Mouse (Mus musculus) adrenal gland (tissue): ENCODE results near the gene Cenpe.

Source experiments
- intact Hi-C: fragments of 180-260 bp; cut with DNase I; formaldehyde crosslinking; loops from one replicate; pipeline ENCODE4 v1.15.1; 2025

Cenpe gene

GRCm38 (mm10) chr3:135280160-135280559 lies 67.8 kb downstream of the Cenpe start:
- intact Hi-C loops: loop anchor here (5.0 kb wide), 1 partner anchor 452 kb away; no protein-coding TSS in a partner anchor

DNA sequence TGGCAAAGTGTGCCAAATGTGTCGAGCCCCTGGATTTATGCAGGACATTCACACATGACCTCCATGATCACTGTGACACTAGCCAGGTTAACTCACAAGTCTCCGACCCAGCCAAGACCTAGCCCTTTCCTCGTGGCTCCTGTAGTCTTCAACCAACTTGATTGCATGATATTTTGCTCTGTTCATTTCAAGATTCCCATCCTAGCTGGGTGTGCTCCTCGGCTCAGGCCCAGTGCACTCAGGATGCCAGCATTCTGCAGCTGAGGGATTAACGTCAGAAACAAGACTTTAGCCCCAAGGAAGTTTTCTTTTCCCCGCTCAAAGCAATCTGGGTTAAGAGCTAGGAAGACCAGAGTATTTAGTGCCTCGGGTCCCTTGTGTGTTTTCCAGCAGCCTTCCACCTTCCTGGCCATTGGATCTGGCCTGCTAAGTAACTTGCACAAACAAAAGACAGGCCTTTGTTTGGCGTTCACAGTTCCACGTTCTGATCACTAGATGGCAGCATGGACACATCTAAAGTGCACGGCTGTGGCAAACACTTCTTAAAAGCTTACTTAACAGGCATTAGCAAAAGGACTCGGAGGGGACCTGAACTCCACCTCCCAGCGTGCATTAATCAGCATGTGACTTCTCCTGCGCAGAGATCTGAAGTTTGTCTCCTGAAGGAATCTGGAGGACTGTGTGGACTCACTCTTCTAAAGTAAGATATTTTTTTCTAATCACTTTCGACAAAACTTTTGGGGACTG lies 68.5 kb downstream of the Cenpe start, which contains the start of gene Bdh2:
TSS of gene Bdh2 (plus strand) at position 553 of the 747 bp plus-strand sequence.
- intact Hi-C loops: loop anchor here (5.0 kb wide), 1 partner anchor 451 kb away; no protein-coding TSS in a partner anchor

DNA sequence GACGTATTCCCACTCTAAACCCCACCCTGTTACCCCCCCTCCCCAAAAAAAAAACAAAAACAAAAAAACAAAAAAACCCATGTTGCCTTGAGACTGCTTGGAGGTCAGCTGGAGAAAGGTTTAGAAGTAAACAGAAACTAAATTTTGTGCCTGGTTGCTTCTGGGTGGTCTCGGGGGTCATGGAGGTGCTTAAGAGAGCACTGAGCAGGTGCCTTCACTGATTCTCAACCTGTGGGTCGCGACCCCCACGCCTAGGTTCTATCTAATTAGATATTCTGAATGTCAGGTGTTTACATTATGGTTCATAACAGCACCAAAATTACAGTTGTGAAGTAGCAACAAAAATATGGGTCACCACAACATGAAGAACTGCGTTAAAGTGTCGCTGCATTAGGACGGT lies 69.4 kb downstream of the Cenpe start:
- intact Hi-C loops: loop anchor here (5.0 kb wide), 1 partner anchor 451 kb away; no protein-coding TSS in a partner anchor

GRCm38 (mm10) chr3:135285256-135285655 lies 72.9 kb downstream of the Cenpe start:
- intact Hi-C loops: no loop called here

DNA sequence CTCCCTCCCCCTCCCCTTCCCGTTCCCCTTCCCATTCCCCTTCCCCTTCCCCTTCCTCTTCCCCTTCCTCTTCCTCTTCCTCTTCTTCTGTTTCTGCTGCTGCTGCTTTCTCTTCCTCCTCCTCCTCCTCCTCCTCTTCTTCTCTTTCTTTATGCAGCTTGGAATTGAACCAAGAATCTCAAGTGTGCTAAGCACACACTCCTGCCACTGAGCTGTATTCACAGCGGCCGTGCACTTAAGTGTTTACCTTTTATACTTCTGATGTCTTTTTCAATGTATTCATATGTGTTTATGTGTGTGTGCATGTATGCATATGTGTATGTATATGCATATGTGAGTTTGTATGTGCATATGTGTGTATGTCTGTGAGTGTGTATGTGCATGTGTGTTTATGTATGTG lies 73.5 kb downstream of the Cenpe start:
- intact Hi-C loops: no loop called here

DNA sequence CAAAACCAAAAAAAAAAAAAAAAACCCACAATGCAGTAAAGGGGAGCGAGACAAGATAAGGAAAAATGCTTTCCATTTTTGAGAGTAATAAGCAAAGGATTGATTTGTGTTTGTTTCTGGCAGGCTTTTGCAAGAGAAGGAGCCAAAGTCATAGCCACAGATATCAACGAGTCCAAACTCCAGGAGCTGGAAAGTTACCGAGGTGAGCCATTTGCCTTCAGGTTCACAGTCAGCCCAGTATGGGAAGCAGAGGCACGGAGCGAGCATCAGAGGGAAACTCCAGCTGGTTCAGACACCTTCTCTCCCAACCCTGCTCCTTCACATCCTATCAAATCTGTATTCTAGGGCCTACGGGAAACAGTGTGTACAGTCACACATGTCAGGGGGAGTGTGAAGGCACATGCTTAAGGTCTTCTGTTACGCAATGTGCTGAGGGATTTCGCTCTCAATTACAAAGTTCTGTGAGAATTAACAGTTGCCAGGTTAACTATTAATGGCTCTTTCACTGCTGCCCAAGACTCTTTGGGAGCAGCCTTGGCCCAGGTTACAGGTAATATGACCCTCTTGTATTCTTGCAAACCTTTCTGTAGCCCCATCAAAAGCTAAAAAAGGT lies 75.9 kb downstream of the Cenpe start:
- intact Hi-C loops: no loop called here

DNA sequence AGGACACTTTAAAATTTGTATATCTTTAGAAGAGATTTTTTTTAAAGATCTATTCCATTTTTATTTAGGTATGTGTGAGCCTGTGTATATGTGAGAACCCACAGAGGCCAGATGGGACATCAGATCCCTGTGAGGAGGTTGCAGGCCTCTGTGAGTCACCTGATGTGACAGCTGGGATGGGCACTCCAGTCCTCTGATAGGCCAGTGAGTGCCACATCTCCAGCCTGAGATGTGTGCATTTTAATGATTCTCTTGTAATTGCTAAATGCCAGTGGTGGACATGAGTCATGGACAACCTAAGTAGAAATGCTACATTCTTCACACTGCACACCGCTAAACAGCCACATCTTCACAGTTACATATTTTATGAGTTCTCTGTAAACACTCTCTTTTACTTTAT lies 76.8 kb downstream of the Cenpe start:
- intact Hi-C loops: no loop called here

DNA sequence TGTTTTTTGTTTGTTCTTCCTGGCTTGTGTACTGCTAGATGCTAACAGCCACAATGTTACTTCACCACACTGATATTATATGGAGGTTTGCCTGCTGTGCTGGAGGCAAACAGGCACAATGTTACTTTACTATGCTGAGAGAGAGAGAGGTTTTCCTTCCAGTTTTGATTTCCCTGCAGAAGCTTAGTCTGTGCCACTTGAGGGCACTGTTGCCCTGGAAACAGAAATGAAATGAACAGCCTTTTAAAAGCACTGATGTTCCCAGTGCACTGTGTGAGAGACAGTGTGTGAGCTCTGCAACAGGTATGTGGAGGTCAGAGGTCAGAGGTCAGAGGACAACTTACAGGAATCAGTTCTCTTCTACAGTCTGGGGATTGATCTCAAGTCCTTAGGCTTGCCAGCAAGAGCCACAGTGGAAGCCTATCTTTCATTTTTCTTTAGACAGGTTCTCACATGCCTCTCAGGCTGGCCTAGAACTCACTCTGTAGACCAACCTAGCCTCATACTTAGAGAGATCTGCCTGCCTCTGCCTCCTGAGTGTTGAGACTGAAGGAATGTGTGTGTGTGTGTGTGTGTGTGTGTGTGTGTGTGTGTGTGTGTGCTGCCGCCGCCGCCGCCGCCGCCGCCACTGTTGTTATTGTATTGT lies 78.0 kb downstream of the Cenpe start:
- intact Hi-C loops: loop anchor here (5.0 to 10.0 kb wide), 3 partner anchors 37 to 214 kb away; no protein-coding TSS in a partner anchor

- intact Hi-C loops: loop anchor here (5.0 to 10.0 kb wide), 3 partner anchors 34 to 211 kb away; no protein-coding TSS in a partner anchor
Measured at GRCm38 (mm10) chr3:135293703-135294102, 81.4 kb downstream of the Cenpe start.

DNA sequence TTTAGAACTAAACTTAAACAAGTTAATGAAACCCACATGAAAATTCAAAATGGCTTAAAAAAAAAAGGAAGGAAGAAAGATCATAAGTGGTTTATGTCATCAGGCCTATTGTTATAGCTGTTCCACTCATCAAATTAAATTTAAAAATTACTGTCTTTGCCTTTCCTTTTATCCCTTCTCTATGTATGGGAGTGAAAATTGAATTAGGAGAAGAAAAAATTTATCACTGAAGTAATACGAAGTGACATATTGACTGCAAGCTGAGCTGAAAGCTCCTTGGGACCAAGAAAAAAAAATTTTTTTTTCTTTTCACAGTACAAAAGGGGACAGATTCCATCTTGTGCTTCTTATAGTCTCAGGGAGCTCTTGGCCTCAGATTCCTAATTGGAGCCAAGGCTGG lies 83.2 kb downstream of the Cenpe start:
- intact Hi-C loops: loop anchor here (10.0 kb wide), 1 partner anchor 209 kb away; no protein-coding TSS in a partner anchor

GRCm38 (mm10) chr3:135298560-135298959 lies 86.2 kb downstream of the Cenpe start:
- intact Hi-C loops: loop anchor here (10.0 kb wide), 1 partner anchor 206 kb away; no protein-coding TSS in a partner anchor

GRCm38 (mm10) chr3:135300081-135300480 lies 87.7 kb downstream of the Cenpe start:
- intact Hi-C loops: no loop called here

- intact Hi-C loops: no loop called here
Measured at GRCm38 (mm10) chr3:135304060-135304459, 91.7 kb downstream of the Cenpe start.

DNA sequence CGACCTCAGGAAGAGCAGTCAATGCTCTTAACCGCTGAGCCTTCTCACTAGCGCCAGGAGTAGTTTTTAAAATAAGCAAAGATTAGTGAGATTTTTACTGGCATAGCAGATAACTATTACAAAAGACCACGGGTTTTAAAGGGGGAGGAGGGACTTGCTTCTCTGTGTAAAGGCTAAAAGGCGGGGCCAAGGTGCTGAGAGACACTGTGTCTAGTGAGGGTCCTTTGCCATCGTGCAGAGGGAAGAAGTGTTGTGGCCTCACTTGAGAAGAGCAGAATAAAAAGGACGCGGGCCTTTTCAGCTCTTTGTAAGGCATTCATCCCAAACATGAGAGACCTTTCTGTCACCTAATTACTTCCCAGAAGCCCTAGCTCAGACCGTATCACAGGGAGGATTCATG lies 92.2 kb downstream of the Cenpe start:
- intact Hi-C loops: no loop called here

- intact Hi-C loops: no loop called here
Measured at GRCm38 (mm10) chr3:135307411-135308259, 95.3 kb downstream of the Cenpe start, which contains the start of gene Slc9b2. Slc9b2 (plus strand) TSS chr3:135307700.

GRCm38 (mm10) chr3:135312916-135313491 lies 100.7 kb downstream of the Cenpe start:
- intact Hi-C loops: no loop called here

DNA sequence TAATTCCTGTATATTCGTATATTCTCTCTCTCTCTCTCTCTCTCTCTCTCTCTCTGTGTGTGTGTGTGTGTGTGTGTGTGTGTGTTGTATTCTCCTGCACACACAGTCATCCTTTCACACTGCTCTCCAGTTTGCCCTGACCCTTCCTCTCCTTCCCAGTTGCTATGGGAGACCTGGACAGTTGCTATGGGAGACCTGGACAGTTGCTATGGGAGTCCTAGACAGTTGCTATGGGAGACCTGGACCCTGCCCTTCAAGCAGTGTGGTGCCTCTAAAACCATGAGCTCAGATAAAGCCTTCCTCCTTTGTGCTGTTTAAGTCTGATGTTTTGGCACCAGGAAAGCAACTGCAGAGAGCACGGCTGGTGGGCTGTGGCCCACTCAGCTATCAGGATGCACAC lies 101.4 kb downstream of the Cenpe start:
- intact Hi-C loops: no loop called here

GRCm38 (mm10) chr3:135314811-135315210 lies 102.5 kb downstream of the Cenpe start:
- intact Hi-C loops: no loop called here

- intact Hi-C loops: no loop called here
Measured at GRCm38 (mm10) chr3:135315720-135316425, 103.5 kb downstream of the Cenpe start.

DNA sequence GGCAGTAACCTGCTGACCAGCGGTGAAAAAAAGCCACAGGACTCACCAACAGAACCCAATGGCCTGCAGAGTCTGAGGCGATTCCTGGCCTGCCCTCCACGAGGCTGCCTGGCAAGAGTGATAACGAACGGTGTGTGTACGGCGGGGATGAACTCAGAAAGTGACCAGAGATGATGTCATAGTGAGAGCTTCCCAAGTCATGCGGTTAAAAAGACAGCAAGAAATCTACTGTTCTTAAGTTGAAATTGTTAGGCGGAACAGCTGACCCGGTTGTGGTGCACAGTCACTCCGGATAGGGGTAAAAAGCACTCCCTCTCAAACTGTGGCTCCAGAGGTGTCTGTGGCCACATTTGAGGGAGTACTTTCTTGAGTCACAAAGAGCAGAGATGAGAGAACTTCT lies 106.0 kb downstream of the Cenpe start:
- intact Hi-C loops: no loop called here
